Mouse (Mus musculus): Measurements from ENCODE around the gene Map3k12. TPM values are rescaled to one million over a fixed set of nuclear protein-coding genes. Genes with fewer than 3 reads are reported as not detected.

Gene Map3k12
- polyA plus RNA-seq, 1 experiment from 2014 or later, result 1.5 TPM

- no peak overlapping the region for H3K4me2 ChIP-seq
- H3K27me3 ChIP-seq, result no peaks in the 10 kb centered on the region
- no peak for ATAC-seq (ENCODE audit: insufficient read depth)
- peaks cover 33% of the 10 kb centered on the region for H3K4me1 ChIP-seq (replicated peaks)
- 79% methylated on average over 9 of the region's 9 CpGs for WGBS (ENCODE audit: insufficient replicate concordance)
- no peak overlapping the region for H3K27ac ChIP-seq (replicated peaks)
- peaks cover 77% of the 10 kb centered on the region for H3K36me3 ChIP-seq (replicated peaks)
- no peak overlapping the region for H3K9ac ChIP-seq
- H3K9me3 ChIP-seq (replicated peaks), result no peaks in the 10 kb centered on the region
- H3K4me3 ChIP-seq (replicated peaks), result no peak overlapping the region
Observed at GRCm38 (mm10) chr15:102502254-102502840, 14.5 kb downstream of the Map3k12 start.

GRCm38 (mm10) chr15:102501084-102501814, 15.6 kb downstream of the Map3k12 start:
- ATAC-seq (ENCODE audit: insufficient read depth), result no peak
- Histone ChIP-seq H3K36me3 (replicated peaks) (peaks cover 88% of the 10 kb centered on the region), H3K27ac (replicated peaks) (no peak overlapping the region)

GRCm38 (mm10) chr15:102500479-102500878, 16.4 kb downstream of the Map3k12 start:
- Histone ChIP-seq H3K4me1 (replicated peaks) (peaks cover 20% of the 10 kb centered on the region), H3K36me3 (replicated peaks) (peaks cover 96% of the 10 kb centered on the region), H3K4me2 (no peak overlapping the region), H3K9ac (no peak overlapping the region), H3K27ac (replicated peaks) (no peak overlapping the region), H3K4me3 (replicated peaks) (no peak overlapping the region), H3K9me3 (replicated peaks) (no peaks in the 10 kb centered on the region), H3K27me3 (no peaks in the 10 kb centered on the region)
- 80% methylated on average over 5 of the region's 5 CpGs for WGBS (ENCODE audit: insufficient replicate concordance)
- no peak for ATAC-seq (ENCODE audit: insufficient read depth)

More at GRCm38 (mm10) chr15:102501084-102501814, 15.6 kb downstream of the Map3k12 start:
- Histone ChIP-seq H3K27me3 (no peaks in the 10 kb centered on the region), H3K4me1 (replicated peaks) (peaks cover 26% of the 10 kb centered on the region), H3K9me3 (replicated peaks) (no peaks in the 10 kb centered on the region), H3K4me2 (no peak overlapping the region), H3K4me3 (replicated peaks) (no peak overlapping the region), H3K9ac (no peak overlapping the region)
- 82% methylated on average over 19 of the region's 19 CpGs for WGBS (ENCODE audit: insufficient replicate concordance)

- H3K4me3 ChIP-seq (replicated peaks), result no peak overlapping the region
- H3K4me1 ChIP-seq (replicated peaks), result peaks cover 16% of the 10 kb centered on the region; the same call in 1 of the 2 replicates
- WGBS (ENCODE audit: insufficient replicate concordance), result 87% methylated on average over 6 of the region's 6 CpGs
- no peaks in the 10 kb centered on the region for H3K9me3 ChIP-seq (replicated peaks)
- H3K4me2 ChIP-seq, result no peak overlapping the region
- no peak overlapping the region for H3K9ac ChIP-seq
- H3K27me3 ChIP-seq, result no peaks in the 10 kb centered on the region
- peaks cover 98% of the 10 kb centered on the region for H3K36me3 ChIP-seq (replicated peaks)
- H3K27ac ChIP-seq (replicated peaks), result no peak overlapping the region
- ATAC-seq (ENCODE audit: insufficient read depth), result no peak
Observed at GRCm38 (mm10) chr15:102499851-102500250, 17.0 kb downstream of the Map3k12 start.

- WGBS (ENCODE audit: insufficient replicate concordance), result 68% methylated on average over 3 of the region's 3 CpGs
- no peak overlapping the region for H3K27ac ChIP-seq (replicated peaks)
- H3K27me3 ChIP-seq, result no peaks in the 10 kb centered on the region
- no peak overlapping the region for H3K4me3 ChIP-seq (replicated peaks)
- ATAC-seq (ENCODE audit: insufficient read depth), result no peak
- no peaks in the 10 kb centered on the region for H3K9me3 ChIP-seq (replicated peaks)
- H3K36me3 ChIP-seq (replicated peaks), result peaks cover 98% of the 10 kb centered on the region
- peaks cover 16% of the 10 kb centered on the region; the same call in 1 of the 2 replicates for H3K4me1 ChIP-seq (replicated peaks)
- H3K4me2 ChIP-seq, result no peak overlapping the region
- no peak overlapping the region for H3K9ac ChIP-seq
Observed at GRCm38 (mm10) chr15:102499370-102499769, 17.5 kb downstream of the Map3k12 start.

- H3K9me3 ChIP-seq (replicated peaks), result no peaks in the 10 kb centered on the region
- H3K27me3 ChIP-seq, result no peaks in the 10 kb centered on the region
- WGBS (ENCODE audit: insufficient replicate concordance), result 86% methylated on average over 3 of the region's 3 CpGs
- H3K4me2 ChIP-seq, result no peak overlapping the region
- peaks cover 98% of the 10 kb centered on the region for H3K36me3 ChIP-seq (replicated peaks)
- H3K4me3 ChIP-seq (replicated peaks), result no peak overlapping the region
- H3K27ac ChIP-seq (replicated peaks), result no peak overlapping the region
- no peak overlapping the region for H3K9ac ChIP-seq
- H3K4me1 ChIP-seq (replicated peaks), result peaks cover 16% of the 10 kb centered on the region; the same call in 1 of the 2 replicates
- ATAC-seq (ENCODE audit: insufficient read depth), result no peak
Observed at GRCm38 (mm10) chr15:102498322-102498721, 18.5 kb downstream of the Map3k12 start.

- H3K9me3 ChIP-seq (replicated peaks), result no peaks in the 10 kb centered on the region
- WGBS (ENCODE audit: insufficient replicate concordance), result 59% methylated on average over 1 of the region's 1 CpGs
Observed at GRCm38 (mm10) chr15:102487664-102488063, 29.2 kb downstream of the Map3k12 start.

GRCm38 (mm10) chr15:102485853-102486252, 31.0 kb downstream of the Map3k12 start:
- no peak overlapping the region for H3K27ac ChIP-seq (replicated peaks)
- no peaks in the 10 kb centered on the region for H3K9me3 ChIP-seq (replicated peaks)
- no peak overlapping the region for H3K4me2 ChIP-seq
- ATAC-seq (ENCODE audit: insufficient read depth), result no peak
- 89% methylated on average over 12 of the region's 12 CpGs for WGBS (ENCODE audit: insufficient replicate concordance)
- peaks cover 92% of the 10 kb centered on the region for H3K36me3 ChIP-seq (replicated peaks)
- no peak overlapping the region for H3K9ac ChIP-seq
- no peaks in the 10 kb centered on the region for H3K27me3 ChIP-seq
- H3K4me1 ChIP-seq (replicated peaks), result no peaks in the 10 kb centered on the region
- no peak overlapping the region for H3K4me3 ChIP-seq (replicated peaks)

More at GRCm38 (mm10) chr15:102487664-102488063, 29.2 kb downstream of the Map3k12 start:
- Histone ChIP-seq H3K4me2 (no peak overlapping the region), H3K9ac (no peak overlapping the region), H3K36me3 (replicated peaks) (peaks cover 88% of the 10 kb centered on the region), H3K4me3 (replicated peaks) (no peak overlapping the region), H3K27me3 (no peaks in the 10 kb centered on the region), H3K4me1 (replicated peaks) (no peaks in the 10 kb centered on the region), H3K27ac (replicated peaks) (no peak overlapping the region)
- ATAC-seq (ENCODE audit: insufficient read depth), result no peak

GRCm38 (mm10) chr15:102483136-102483535, 33.7 kb downstream of the Map3k12 start:
- no peak overlapping the region for H3K9ac ChIP-seq
- no peak overlapping the region for H3K27ac ChIP-seq (replicated peaks)
- H3K4me3 ChIP-seq (replicated peaks), result no peak overlapping the region
- no peak overlapping the region for H3K4me2 ChIP-seq
- no peaks in the 10 kb centered on the region for H3K9me3 ChIP-seq (replicated peaks)
- H3K27me3 ChIP-seq, result no peaks in the 10 kb centered on the region
- no peak for ATAC-seq (ENCODE audit: insufficient read depth)
- WGBS (ENCODE audit: insufficient replicate concordance), result 92% methylated on average over 3 of the region's 3 CpGs
- H3K4me1 ChIP-seq (replicated peaks), result no peaks in the 10 kb centered on the region
- H3K36me3 ChIP-seq (replicated peaks), result peaks cover 91% of the 10 kb centered on the region

GRCm38 (mm10) chr15:102474520-102474919, 42.3 kb downstream of the Map3k12 start:
- WGBS (ENCODE audit: insufficient replicate concordance), result 86% methylated on average over 2 of the region's 2 CpGs
- Histone ChIP-seq H3K27ac (replicated peaks) (no peak overlapping the region), H3K9me3 (replicated peaks) (no peaks in the 10 kb centered on the region), H3K4me1 (replicated peaks) (peaks cover 18% of the 10 kb centered on the region), H3K4me3 (replicated peaks) (no peak overlapping the region), H3K4me2 (no peak overlapping the region), H3K36me3 (replicated peaks) (peaks cover 63% of the 10 kb centered on the region), H3K27me3 (no peaks in the 10 kb centered on the region), H3K9ac (no peak overlapping the region)
- ATAC-seq (ENCODE audit: insufficient read depth), result no peak

- no peak for ATAC-seq (ENCODE audit: insufficient read depth)
- H3K27me3 ChIP-seq, result no peaks in the 10 kb centered on the region
- no peak overlapping the region for H3K27ac ChIP-seq (replicated peaks)
- 66% methylated on average over 2 of the region's 2 CpGs for WGBS (ENCODE audit: insufficient replicate concordance)
- no peak overlapping the region for H3K9ac ChIP-seq
- no peak overlapping the region for H3K4me3 ChIP-seq (replicated peaks)
- H3K4me2 ChIP-seq, result no peak overlapping the region
- H3K4me1 ChIP-seq (replicated peaks), result peaks cover 18% of the 10 kb centered on the region
- H3K9me3 ChIP-seq (replicated peaks), result no peaks in the 10 kb centered on the region
- peaks cover 61% of the 10 kb centered on the region for H3K36me3 ChIP-seq (replicated peaks)
Observed at GRCm38 (mm10) chr15:102473246-102473645, 43.6 kb downstream of the Map3k12 start.

Measured in liver, embryonic 15.5 days (tissue).